Mouse (Mus musculus) megakaryocyte progenitor cell, adult 5-6 weeks (primary cell): ENCODE data around the gene Sptssb. TPM values are rescaled to one million over a fixed set of nuclear protein-coding genes. Genes with fewer than 3 reads are reported as not detected.

Experiments
- ATAC-seq: replicated peaks from 2 replicates; pipeline ENCODE4 v1.8.0; 2016; ENCODE audit warnings: mild to moderate bottlenecking, moderate TSS enrichment, inconsistent platforms; ENCODE audit not compliant: poor library complexity
- total RNA-seq, 2 experiments: library from RNA; stranded (forward) in 1 of 2; stranded (reverse) in 1 of 2; fragments of 157-497, 149-512 nt in 1 of 2; fragments of 200-1000 nt in 1 of 2; gene quantifications; 2 replicates each; pipeline versions ENCODE4 v1.2.3 to v1.2.4; 2015 to 2017

The Sptssb gene
- total RNA-seq (2015) (not detected in 2 replicates), total RNA-seq (2017) (not detected in 2 replicates)

- peak; percentile 69 for ATAC-seq
Measured at GRCm38 (mm10) chr3:69859858-69860588, at the start of gene Sptssb. Gene Sptssb, minus strand, starts transcription at chr3:69859940.

- peak; percentile 87 for ATAC-seq
Measured at GRCm38 (mm10) chr3:69908074-69908473, 48.3 kb upstream of the Sptssb start.

DNA sequence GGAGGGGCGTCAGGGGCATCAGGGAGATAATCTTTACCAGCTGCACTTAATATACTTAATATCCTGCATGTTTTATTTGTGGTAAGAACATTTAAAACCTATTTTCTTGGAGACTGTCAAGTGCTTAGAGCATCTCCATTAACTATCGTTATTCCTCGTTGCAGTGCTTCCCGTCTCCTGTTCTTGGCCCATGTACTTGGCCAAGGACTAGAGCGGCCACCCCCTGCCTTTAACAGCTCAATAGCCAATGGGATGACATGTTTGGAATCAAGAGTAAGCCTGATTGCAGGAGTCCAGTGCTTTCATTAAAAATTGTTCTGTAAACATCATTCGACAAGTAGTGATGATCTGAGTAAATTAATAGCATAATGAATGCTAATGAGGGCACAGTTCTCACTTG, 47.8 kb upstream of the Sptssb start:
- no peak for ATAC-seq

DNA sequence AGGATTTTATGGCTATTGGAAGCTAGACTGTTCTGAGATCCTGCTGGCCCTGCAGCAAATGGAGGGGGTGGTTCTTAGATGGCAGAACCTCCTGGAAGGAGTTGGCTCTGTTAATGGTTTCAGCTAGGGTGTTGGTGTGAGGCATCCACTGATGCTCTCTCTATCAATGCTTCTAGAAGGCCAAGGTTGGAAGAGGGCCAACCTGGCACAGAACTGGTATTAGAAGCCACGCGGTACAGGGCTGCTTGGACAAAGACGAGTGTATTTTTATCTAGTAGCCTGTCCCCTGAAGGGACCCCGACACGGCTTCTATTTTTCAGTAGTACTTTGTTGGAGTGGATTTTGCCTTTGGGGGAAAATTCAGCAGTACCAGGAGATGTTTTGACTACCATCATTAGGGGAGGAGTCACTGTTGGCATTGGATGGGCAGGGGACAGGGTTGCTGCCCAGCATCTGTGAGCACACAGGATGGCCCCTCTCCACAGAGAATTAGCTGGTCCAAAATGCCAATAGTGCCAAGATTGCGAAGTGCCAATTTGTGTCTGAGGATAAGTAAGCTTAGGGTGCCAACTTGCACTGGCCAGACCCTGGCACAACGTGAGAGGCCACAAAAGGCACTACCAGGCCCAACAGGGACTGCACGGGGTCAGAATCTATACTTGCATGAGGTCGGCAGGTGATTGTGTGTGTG, 43.2 kb upstream of the Sptssb start:
- ATAC-seq = no peak

- no peak for ATAC-seq
Measured at GRCm38 (mm10) chr3:69902382-69902781, 42.6 kb upstream of the Sptssb start.

- no peak for ATAC-seq
Measured at GRCm38 (mm10) chr3:69901874-69902381, 42.2 kb upstream of the Sptssb start.

GRCm38 (mm10) chr3:69900335-69900734, 40.6 kb upstream of the Sptssb start:
- no peak for ATAC-seq

GRCm38 (mm10) chr3:69897917-69898594, 38.3 kb upstream of the Sptssb start:
- no peak for ATAC-seq

GRCm38 (mm10) chr3:69895516-69895915, 35.8 kb upstream of the Sptssb start:
- no peak for ATAC-seq

- ATAC-seq = no peak
Measured at GRCm38 (mm10) chr3:69892187-69893094, 32.7 kb upstream of the Sptssb start.

- no peak for ATAC-seq
Measured at GRCm38 (mm10) chr3:69885866-69886265, 26.1 kb upstream of the Sptssb start.

GRCm38 (mm10) chr3:69883710-69884109, 24.0 kb upstream of the Sptssb start:
- ATAC-seq = no peak

DNA sequence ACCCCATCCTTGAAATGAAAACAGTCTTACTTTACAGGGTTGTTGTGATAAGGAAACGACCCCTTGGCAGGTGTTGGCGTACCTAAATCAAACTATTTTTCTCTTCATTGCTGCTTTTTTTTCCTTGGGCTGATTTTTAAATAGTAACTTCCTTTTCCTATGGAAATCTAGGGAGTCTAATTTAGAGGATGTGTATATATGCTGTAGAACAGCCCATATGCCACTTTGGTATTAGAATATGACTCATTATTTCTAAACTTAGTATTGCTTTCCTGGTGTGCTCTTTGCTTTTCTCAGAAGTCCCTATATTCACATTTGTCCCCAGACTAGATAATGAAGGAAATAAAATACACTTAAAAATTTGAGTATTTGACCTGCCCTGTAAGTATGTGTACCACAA, 17.8 kb upstream of the Sptssb start:
- no peak for ATAC-seq

- peak; percentile 39; the same call in 1 of the 2 replicates for ATAC-seq
Measured at GRCm38 (mm10) chr3:69874721-69875120, 15.0 kb upstream of the Sptssb start.

GRCm38 (mm10) chr3:69872661-69873327, 13.1 kb upstream of the Sptssb start:
- ATAC-seq = no peak

DNA sequence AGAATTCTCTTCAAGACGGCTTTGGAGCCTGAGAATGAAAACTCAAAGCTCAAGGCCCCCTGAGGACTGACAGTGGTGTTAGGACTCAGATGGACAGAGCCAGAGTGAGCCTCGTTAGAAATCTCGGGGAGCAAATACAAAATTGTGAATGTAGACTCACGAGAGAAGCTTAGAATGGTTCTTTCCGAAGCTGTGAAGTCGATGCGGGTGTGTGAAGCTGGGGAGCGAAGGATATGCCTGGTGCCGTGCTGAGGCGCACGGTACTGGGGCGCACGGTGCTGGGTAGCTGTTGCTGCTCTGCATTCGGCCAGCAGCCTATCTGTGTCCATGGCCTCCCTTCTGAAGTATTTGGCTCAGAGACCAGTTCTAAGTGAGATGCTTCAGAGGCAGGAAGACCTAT, 11.4 kb upstream of the Sptssb start:
- no peak for ATAC-seq

DNA sequence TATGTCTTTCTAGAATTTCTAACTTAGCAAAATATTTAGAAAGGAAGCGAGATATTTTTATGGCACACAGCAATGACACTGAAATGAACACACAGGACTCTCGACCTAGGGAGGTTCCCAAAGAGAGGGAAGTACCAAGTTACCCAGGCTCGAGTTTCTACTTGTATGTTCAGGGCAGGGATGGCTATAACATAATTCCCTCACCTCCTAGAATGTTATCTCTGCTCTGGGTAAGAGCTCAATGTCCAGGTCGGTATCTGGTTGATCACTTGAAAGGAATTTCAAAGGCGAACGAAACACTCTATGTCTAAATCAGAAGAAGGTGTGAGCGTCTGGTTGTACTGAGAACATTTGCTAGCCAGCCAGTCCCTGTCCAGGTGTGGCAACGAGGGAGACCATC, 10.0 kb upstream of the Sptssb start:
- no peak for ATAC-seq

DNA sequence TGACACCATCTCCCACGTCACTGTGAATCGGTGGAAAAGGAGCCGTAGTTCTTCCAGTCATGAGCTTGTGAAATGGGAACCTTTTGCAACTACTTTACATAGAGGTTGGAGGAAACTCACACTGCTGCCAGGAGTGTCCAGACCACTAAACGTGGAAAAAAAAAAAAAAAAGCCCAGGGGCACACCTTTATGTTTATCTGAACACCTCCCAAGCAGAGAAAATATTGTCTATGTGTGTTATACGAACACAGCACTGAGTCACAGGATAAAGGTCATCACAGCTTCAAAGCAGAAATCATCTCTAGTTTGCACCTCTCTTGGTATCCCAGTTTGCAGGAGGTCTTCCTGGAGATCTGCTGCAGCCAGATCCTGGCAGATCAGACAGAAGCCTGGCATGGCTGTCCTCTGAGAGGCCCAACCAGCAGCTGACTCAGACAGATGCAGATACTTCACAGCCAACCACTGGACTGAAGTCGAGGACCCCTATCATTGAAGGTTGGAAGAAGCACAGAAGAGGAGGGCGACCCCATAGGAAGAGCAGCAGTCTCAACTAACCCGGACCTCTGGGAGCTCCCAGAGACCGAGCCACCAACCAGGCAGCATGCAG, 2.2 kb upstream of the Sptssb start:
- no peak for ATAC-seq
